In the genomic region with DNA sequence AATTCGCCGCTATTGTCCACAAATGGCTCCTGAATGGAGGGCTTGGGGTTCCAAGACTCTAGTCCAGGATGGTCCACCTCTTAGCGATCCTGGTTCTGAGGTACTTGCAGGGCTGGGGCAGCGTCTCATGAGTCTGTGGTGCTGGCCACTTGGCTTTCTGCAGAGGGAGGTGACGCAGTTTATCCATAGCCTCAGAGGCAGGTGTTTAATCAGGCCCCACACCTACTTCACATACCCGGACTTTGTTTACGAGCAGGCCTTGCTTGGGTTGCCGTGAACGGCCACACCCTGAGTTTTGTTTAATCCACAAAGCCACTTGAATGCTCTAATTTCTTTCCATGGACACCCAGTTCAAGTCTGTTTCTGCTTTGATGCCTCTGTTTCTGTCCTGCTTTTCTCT, we compare ENCODE assay signal across 24 mouse cellular contexts. TPM values are rescaled to one million over a fixed set of nuclear protein-coding genes. Genes with fewer than 3 reads are reported as not detected.
"Had no signal": no experiment of that assay in that cellular context is flagged by ENCODE, and none has a peak within 500 bp of the region (broad histone marks: within the 10 kb centered on the region; RNA-seq: fewer than 3 reads in every experiment).

No protein-coding gene starts in this region.

- H3K4me2 ChIP-seq: intestine, embryonic 15.5 days; limb, embryonic 13.5 days; liver, embryonic 12.5 days; liver, embryonic 15.5 days; lung, embryonic 14.5 days; midbrain, embryonic 13.5 days; neural tube, embryonic 13.5 days; stomach, embryonic 15.5 days had no signal

- ATAC-seq: intestine, embryonic 15.5 days; liver, embryonic 12.5 days; midbrain, embryonic 13.5 days; midbrain, embryonic 16.5 days had no signal

- H3K9me3 ChIP-seq: intestine, embryonic 15.5 days; limb, embryonic 10.5 days; limb, embryonic 13.5 days; liver, embryonic 12.5 days; liver, embryonic 15.5 days; midbrain, embryonic 10.5 days; midbrain, embryonic 13.5 days; neural tube, embryonic 13.5 days; stomach, embryonic 15.5 days had no signal

- H3K27me3 ChIP-seq: intestine, embryonic 15.5 days; limb, embryonic 13.5 days; liver, embryonic 12.5 days; liver, embryonic 15.5 days; neural tube, embryonic 13.5 days; stomach, embryonic 15.5 days had no signal

- H3K27ac ChIP-seq: intestine, embryonic 15.5 days; kidney, postnatal 0 days; limb, embryonic 10.5 days; limb, embryonic 13.5 days; liver, embryonic 12.5 days; liver, embryonic 15.5 days; macrophage; midbrain, embryonic 10.5 days; midbrain, embryonic 13.5 days; neural tube, embryonic 13.5 days; stomach, embryonic 15.5 days had no signal

- DNase-seq: kidney, adult 2 months; kidney, postnatal 25 days; liver; lung, embryonic 14.5 days; retina, postnatal 1 day; right cerebral cortex, postnatal 25 days; spleen, adult 18-20 months; thymus, adult 18-20 months; thymus, postnatal 36 days had no signal

- H3K4me1 ChIP-seq: intestine, embryonic 15.5 days; limb, embryonic 10.5 days; limb, embryonic 13.5 days; liver, embryonic 12.5 days; liver, embryonic 15.5 days had no signal

- H3K36me3 ChIP-seq: intestine, embryonic 15.5 days; limb, embryonic 10.5 days; limb, embryonic 13.5 days; liver, embryonic 12.5 days; liver, embryonic 15.5 days; midbrain, embryonic 10.5 days; midbrain, embryonic 13.5 days; neural tube, embryonic 13.5 days; stomach, embryonic 15.5 days had no signal

- H3K4me3 ChIP-seq: intestine, embryonic 15.5 days; limb, embryonic 10.5 days; limb, embryonic 13.5 days; liver, embryonic 12.5 days; liver, embryonic 15.5 days; megakaryocyte, embryonic 14.5 days; midbrain, embryonic 10.5 days; midbrain, embryonic 13.5 days; myocyte; neural tube, embryonic 13.5 days; stomach, embryonic 15.5 days had no signal

- H3K9ac ChIP-seq: intestine, embryonic 15.5 days; limb, embryonic 13.5 days; liver, embryonic 12.5 days; liver, embryonic 15.5 days; lung, embryonic 14.5 days; midbrain, embryonic 13.5 days; neural tube, embryonic 13.5 days; stomach, embryonic 15.5 days had no signal

RNA-seq across cellular contexts. Expression of gene Adra2a, which starts 37.4 kb away (rescaled TPM):
- total RNA-seq: monocyte, adult 5-6 weeks had no signal
- polyA plus RNA-seq: limb, embryonic 10.5 days; macrophage had no signal
